Mouse (Mus musculus) midbrain, embryonic 12.5 days (tissue): ENCODE data around the gene Rassf8. TPM values are rescaled to one million over a fixed set of nuclear protein-coding genes. Genes with fewer than 3 reads are reported as not detected.

Experiments used
- ATAC-seq: fragments of 200-750 bp; cut with Nextera tagmentation; 2 replicates; pipeline ENCODE4 v1.8.0; 2017; ENCODE audit warnings: low read depth, moderate TSS enrichment, moderate library complexity; ENCODE audit not compliant: low FRiP score
- H3K27ac ChIP-seq: fragments of 300-500 bp; sonication (generic); replicated peaks from 2 replicates; pipeline ENCODE4 v1.5.1; 2016; ENCODE audit warnings: mild to moderate bottlenecking
- H3K27me3 ChIP-seq: fragments of 300-500 bp; sonication (generic); 2 replicates; pipeline ENCODE4 v1.6.1; 2016; ENCODE audit warnings: mild to moderate bottlenecking
- H3K36me3 ChIP-seq: fragments of 300-500 bp; sonication (generic); 2 replicates; pipeline ENCODE4 v1.6.1; 2016
- H3K4me1 ChIP-seq: fragments of 300-500 bp; sonication (generic); 2 replicates; pipeline ENCODE4 v1.6.1; 2016
- H3K4me2 ChIP-seq: fragments of 300-500 bp; sonication (generic); replicated peaks from 2 replicates; pipeline ENCODE4 v1.6.1; 2016; ENCODE audit warnings: mild to moderate bottlenecking, moderate library complexity
- H3K4me3 ChIP-seq: fragments of 300-500 bp; sonication (generic); 2 replicates; pipeline ENCODE4 v1.5.1; 2016; ENCODE audit warnings: mild to moderate bottlenecking
- H3K9ac ChIP-seq: fragments of 300-500 bp; sonication (generic); replicated peaks from 2 replicates; pipeline ENCODE4 v1.6.1; 2016; ENCODE audit warnings: mild to moderate bottlenecking, moderate library complexity
- H3K9me3 ChIP-seq: fragments of 300-500 bp; sonication (generic); 2 replicates; pipeline ENCODE4 v1.6.1; 2016; ENCODE audit warnings: mild to moderate bottlenecking
- WGBS: fragments of 180-500 bp; shearing (Covaris S2); methylation state at CpG from one replicate; pipeline ENCODE4 v1.1.7; 2016; 5-methylcytosine and 5-hydroxymethylcytosine counted together
- polyA plus RNA-seq: library from polyadenylated mRNA; unstranded; fragments of >200 nt; fragmentation: Nextera tagmentation; extraction: Ambion mirVana; gene quantifications from 2 replicates; pipeline ENCODE4 v1.2.1, GENCODE M21; 2016

Rassf8 gene
- polyA plus RNA-seq, 1 experiment from 2014 or later, result 4.4 TPM

GRCm38 (mm10) chr6:145766971-145767370 is 20.4 kb downstream of the Rassf8 start:
- H3K4me1 ChIP-seq, result no peaks in the 10 kb centered on the region
- 87% methylated on average over 6 of the region's 6 CpGs for WGBS

GRCm38 (mm10) chr6:145767637-145768036 is 21.1 kb downstream of the Rassf8 start:
- Histone ChIP-seq H3K4me2 (no peak overlapping the region), H3K27me3 (no peaks in the 10 kb centered on the region), H3K9ac (no peak overlapping the region), H3K36me3 (no peaks in the 10 kb centered on the region), H3K27ac (no peak overlapping the region), H3K4me1 (no peaks in the 10 kb centered on the region), H3K9me3 (no peaks in the 10 kb centered on the region), H3K4me3 (no peak overlapping the region)
- ATAC-seq, result no peak
- WGBS, result 74% methylated on average over 5 of the region's 5 CpGs

More at GRCm38 (mm10) chr6:145766971-145767370, 20.4 kb downstream of the Rassf8 start:
- no peak overlapping the region for H3K9ac ChIP-seq
- no peak overlapping the region for H3K27ac ChIP-seq
- no peaks in the 10 kb centered on the region for H3K36me3 ChIP-seq
- no peaks in the 10 kb centered on the region for H3K27me3 ChIP-seq
- no peaks in the 10 kb centered on the region for H3K9me3 ChIP-seq
- no peak for ATAC-seq
- H3K4me2 ChIP-seq, result no peak overlapping the region
- no peak overlapping the region for H3K4me3 ChIP-seq

DNA sequence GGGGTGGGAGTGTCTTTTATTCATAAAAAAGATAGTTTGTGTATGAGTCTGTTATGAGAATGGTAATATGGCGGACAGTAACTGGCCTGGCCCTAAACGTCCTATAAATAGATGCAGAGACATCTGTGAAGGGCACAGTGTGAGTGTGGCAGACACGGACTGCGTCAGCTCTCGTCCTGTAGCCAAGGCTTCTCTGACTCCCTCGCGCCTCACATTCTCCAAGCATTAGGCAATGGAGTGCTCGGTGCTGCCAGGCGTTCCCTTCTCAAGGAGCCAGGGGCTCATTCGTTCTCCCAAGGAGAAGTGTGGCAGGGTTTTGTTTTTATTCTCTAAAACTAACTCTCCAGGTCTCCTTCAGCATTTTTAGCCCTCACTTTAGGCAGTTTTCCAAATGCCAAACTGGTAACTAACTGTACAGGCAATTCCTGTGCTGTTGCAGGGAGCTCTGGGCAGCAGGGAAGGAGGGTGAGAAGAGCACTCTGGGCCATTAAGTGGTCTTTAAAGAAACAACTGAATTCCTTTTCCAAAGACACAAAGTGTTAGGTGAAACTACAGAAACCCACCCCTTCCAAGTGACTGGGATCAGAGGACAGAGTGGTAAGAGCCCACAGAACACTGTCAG is 22.2 kb downstream of the Rassf8 start:
- no peaks in the 10 kb centered on the region for H3K4me1 ChIP-seq
- no peak overlapping the region for H3K27ac ChIP-seq
- H3K4me3 ChIP-seq, result no peak overlapping the region
- no peak for ATAC-seq
- no peaks in the 10 kb centered on the region for H3K27me3 ChIP-seq
- H3K9me3 ChIP-seq, result no peaks in the 10 kb centered on the region
- 78% methylated on average over 10 of the region's 10 CpGs for WGBS
- H3K4me2 ChIP-seq, result no peak overlapping the region
- H3K9ac ChIP-seq, result no peak overlapping the region
- H3K36me3 ChIP-seq, result no peaks in the 10 kb centered on the region

DNA sequence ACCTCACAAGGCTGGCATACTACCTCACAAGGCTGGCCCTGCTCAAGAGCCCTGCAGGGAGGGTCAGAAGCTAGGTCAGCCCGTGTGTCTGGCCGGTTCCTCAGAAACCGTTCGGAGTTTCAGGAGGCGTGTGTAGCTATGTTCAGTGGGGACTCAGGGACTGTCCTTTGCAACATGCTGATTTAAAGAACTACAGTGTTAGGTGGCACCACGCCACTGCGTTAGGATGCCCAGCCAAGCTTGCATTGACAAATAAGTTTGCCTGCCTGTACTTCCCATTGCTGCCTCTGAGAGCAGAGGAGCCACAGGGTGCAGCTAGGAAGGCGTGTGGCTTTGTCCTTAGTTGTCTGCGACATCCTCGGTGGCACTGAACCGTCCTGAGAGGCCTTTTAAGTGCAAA is 23.3 kb downstream of the Rassf8 start:
- Histone ChIP-seq H3K27me3 (no peaks in the 10 kb centered on the region), H3K36me3 (no peaks in the 10 kb centered on the region), H3K4me3 (no peak overlapping the region), H3K4me1 (no peaks in the 10 kb centered on the region), H3K9me3 (no peaks in the 10 kb centered on the region), H3K9ac (no peak overlapping the region), H3K27ac (no peak overlapping the region), H3K4me2 (no peak overlapping the region)
- ATAC-seq, result no peak
- 65% methylated on average over 11 of the region's 11 CpGs for WGBS

DNA sequence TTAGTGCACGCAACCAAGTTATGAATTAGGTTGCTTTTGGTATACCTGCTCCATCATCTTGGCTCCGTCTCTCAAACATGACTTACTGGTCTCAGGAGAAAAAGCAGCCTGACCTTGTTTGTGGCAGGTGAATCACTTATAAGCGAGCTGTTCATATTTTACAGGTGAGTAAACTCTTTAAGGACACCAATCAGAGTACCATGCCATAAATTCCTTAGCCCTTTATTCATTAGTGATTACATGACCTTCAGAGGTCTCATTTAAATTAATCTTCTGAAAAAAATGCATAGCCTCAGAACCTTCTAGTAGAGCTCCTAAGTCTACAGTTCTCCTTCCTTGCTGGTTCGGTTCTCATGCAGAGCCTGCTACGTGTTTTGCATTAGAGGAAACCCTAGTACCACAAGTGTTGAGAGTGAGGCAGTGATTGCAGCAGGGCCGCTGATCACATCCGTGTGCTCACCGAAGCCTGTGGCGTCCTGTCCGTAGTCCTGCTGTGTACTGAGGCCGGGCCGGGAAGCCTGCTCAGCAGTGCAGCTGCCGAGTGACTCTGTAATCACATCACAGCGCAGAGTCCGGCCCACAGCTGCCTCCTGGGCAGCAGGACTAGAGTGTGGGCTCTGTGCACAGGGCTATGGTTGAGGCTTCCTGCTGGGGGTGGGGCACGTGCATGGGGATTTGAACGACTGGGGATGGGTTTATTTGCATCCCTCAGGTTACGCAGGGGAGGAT is 23.9 kb downstream of the Rassf8 start:
- Histone ChIP-seq H3K36me3 (no peaks in the 10 kb centered on the region), H3K9ac (no peak overlapping the region), H3K4me1 (no peaks in the 10 kb centered on the region), H3K27ac (no peak overlapping the region), H3K27me3 (no peaks in the 10 kb centered on the region), H3K9me3 (no peaks in the 10 kb centered on the region), H3K4me3 (no peak overlapping the region), H3K4me2 (no peak overlapping the region)
- ATAC-seq, result no peak
- 34% methylated on average over 18 of the region's 18 CpGs for WGBS

GRCm38 (mm10) chr6:145774436-145774835 is 27.9 kb downstream of the Rassf8 start:
- no peaks in the 10 kb centered on the region for H3K36me3 ChIP-seq
- no peaks in the 10 kb centered on the region for H3K27me3 ChIP-seq
- no peaks in the 10 kb centered on the region for H3K4me1 ChIP-seq
- no peak overlapping the region for H3K4me2 ChIP-seq
- 96% methylated on average over 2 of the region's 2 CpGs for WGBS
- no peak for ATAC-seq
- no peak overlapping the region for H3K9ac ChIP-seq
- H3K9me3 ChIP-seq, result no peaks in the 10 kb centered on the region
- no peak overlapping the region for H3K27ac ChIP-seq
- no peak overlapping the region for H3K4me3 ChIP-seq

GRCm38 (mm10) chr6:145776241-145776640 is 29.7 kb downstream of the Rassf8 start:
- no peak for ATAC-seq
- Histone ChIP-seq H3K36me3 (no peaks in the 10 kb centered on the region), H3K27ac (no peak overlapping the region), H3K27me3 (no peaks in the 10 kb centered on the region), H3K9me3 (no peaks in the 10 kb centered on the region), H3K9ac (no peak overlapping the region), H3K4me2 (no peak overlapping the region), H3K4me3 (no peak overlapping the region), H3K4me1 (0 out of 2 replicates have a peak, but pooled peaks cover 3% of the 10 kb centered on the region)
- WGBS, result 69% methylated on average over 4 of the region's 4 CpGs

DNA sequence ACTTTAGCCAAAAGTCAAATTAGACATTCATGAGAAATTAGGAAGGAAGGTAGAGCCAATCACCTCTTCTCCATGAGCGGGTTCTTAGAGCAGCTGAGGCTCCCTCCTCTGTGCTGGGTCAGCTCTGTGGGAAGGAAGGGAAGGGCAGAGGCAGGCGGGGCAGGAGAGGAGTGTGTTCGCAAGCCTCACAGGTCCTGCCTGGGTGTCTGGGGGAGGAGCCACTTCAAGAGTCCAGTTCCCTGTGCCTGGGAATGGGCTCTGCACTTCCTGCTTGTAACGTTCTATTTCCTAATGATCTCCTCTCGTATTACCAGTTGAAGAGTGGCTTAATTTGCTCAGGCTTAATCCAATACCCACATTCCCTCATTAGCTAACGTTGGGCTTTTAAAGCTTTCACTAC is 32.8 kb downstream of the Rassf8 start:
- H3K9me3 ChIP-seq, result no peaks in the 10 kb centered on the region
- no peak overlapping the region for H3K9ac ChIP-seq
- no peak overlapping the region for H3K4me2 ChIP-seq
- H3K27ac ChIP-seq, result no peak overlapping the region
- WGBS, result 22% methylated on average over 4 of the region's 6 CpGs
- 0 out of 2 replicates have a peak, but pooled peaks cover 3% of the 10 kb centered on the region for H3K4me1 ChIP-seq
- ATAC-seq, result no peak
- H3K27me3 ChIP-seq, result no peaks in the 10 kb centered on the region
- H3K4me3 ChIP-seq, result no peak overlapping the region
- H3K36me3 ChIP-seq, result no peaks in the 10 kb centered on the region

DNA sequence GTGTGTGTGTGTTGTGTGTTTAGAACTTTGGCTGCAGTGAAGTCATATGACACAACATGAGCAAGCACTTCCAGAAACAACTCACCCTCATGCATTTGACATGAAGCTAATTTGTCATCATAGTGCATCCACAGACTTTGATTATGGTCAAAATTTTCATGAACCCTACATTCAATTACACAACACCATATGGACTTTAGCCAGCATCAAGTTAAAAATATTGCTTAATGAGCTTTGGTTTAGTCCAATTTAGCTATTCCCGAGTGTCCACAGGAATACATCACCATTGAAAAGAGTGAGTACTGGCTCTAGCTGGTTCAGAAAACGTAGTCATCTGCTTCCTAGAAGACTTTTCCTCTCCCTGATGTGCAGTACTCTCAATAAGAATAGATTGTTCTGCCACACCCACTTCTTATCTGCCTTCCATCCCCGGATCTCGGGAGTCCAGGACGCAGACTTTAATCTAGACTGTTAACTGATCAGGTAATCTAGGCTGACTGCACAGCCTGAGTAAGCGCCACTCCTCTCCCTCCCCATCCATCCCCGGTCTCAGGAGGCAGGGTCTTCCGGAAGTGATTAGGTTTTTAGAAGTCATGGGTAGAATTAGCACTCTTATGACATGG is 33.7 kb downstream of the Rassf8 start:
- no peak for ATAC-seq
- Histone ChIP-seq H3K4me3 (no peak overlapping the region), H3K27ac (no peak overlapping the region), H3K4me1 (0 out of 2 replicates have a peak, but pooled peaks cover 3% of the 10 kb centered on the region), H3K36me3 (no peaks in the 10 kb centered on the region), H3K4me2 (no peak overlapping the region), H3K27me3 (no peaks in the 10 kb centered on the region), H3K9ac (no peak overlapping the region), H3K9me3 (no peaks in the 10 kb centered on the region)
- WGBS, result 69% methylated on average over 8 of the region's 8 CpGs

DNA sequence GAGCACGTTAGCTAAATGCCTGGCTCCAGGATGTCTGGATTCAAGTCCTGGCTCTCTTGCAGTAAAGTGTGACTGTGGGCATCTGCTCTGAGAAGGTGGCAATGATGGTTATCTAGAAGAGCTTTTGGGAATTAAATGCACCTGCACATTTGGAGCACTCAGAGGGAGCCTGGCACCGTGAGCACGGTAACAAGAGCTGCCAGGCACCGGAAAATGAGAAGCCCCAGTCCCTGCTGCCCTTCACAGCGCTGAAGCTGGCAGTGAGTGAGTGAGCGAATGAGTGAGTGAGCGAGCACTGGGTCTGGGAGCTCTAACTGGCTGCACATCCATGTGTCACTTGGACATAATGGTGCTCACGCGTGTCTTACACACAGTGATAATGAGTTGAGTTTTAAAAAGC is 34.7 kb downstream of the Rassf8 start:
- H3K27ac ChIP-seq, result no peak overlapping the region

GRCm38 (mm10) chr6:145781966-145782365 is 35.4 kb downstream of the Rassf8 start:
- Histone ChIP-seq H3K4me2 (no peak overlapping the region), H3K9ac (no peak overlapping the region), H3K27ac (no peak overlapping the region), H3K36me3 (no peaks in the 10 kb centered on the region), H3K4me1 (0 out of 2 replicates have a peak, but pooled peaks cover 3% of the 10 kb centered on the region), H3K27me3 (no peaks in the 10 kb centered on the region), H3K9me3 (no peaks in the 10 kb centered on the region), H3K4me3 (no peak overlapping the region)
- 56% methylated on average over 2 of the region's 2 CpGs for WGBS
- ATAC-seq, result no peak

More for the DNA sequence above, 34.7 kb downstream of the Rassf8 start:
- Histone ChIP-seq H3K4me3 (no peak overlapping the region), H3K27me3 (no peaks in the 10 kb centered on the region), H3K4me2 (no peak overlapping the region), H3K36me3 (no peaks in the 10 kb centered on the region), H3K9me3 (no peaks in the 10 kb centered on the region), H3K4me1 (0 out of 2 replicates have a peak, but pooled peaks cover 3% of the 10 kb centered on the region), H3K9ac (no peak overlapping the region)
- WGBS, result 88% methylated on average over 9 of the region's 9 CpGs
- ATAC-seq, result no peak

DNA sequence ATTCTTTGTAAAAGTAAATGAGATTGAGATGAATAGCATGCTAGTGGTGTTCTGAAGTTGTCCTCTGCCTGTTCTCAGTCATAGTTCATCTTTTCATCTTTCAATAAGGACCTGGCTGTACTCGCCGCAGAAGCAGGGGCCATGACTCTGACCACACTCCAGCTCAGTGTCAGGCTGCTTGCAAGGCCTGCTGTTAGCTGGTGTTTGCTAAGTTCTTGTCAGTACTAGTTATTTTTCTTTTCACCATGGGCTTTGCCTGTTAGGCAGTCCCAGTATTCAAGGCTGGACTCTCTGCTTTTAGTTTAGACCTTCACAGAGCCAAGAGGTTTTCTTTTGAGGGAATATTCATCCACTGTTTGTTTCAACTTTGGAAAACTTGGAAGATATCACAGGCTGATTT is 40.8 kb downstream of the Rassf8 start:
- Histone ChIP-seq H3K4me3 (no peak overlapping the region), H3K27me3 (no peaks in the 10 kb centered on the region), H3K9me3 (no peaks in the 10 kb centered on the region), H3K36me3 (no peaks in the 10 kb centered on the region), H3K9ac (no peak overlapping the region), H3K4me2 (no peak overlapping the region), H3K4me1 (no peaks in the 10 kb centered on the region), H3K27ac (no peak overlapping the region)
- whole genome bisulfite sequencing, result 87% methylated on average over 2 of the region's 2 CpGs
- ATAC-seq, result no peak
